Mouse (Mus musculus) forebrain, embryonic 10.5 days (tissue): ENCODE results near the gene Fbxw2. TPM values are rescaled to one million over a fixed set of nuclear protein-coding genes. Genes with fewer than 3 reads are reported as not detected.

Experiments used
- DNase-seq: peaks from one replicate; pipeline ENCODE4 v3.0.0-alpha.2; 2017; ENCODE audit warnings: low spot score; ENCODE audit errors: extremely low spot score
- H3K27ac ChIP-seq: fragments of 300-500 bp; sonication (generic); 2 replicates; pipeline ENCODE4 v1.5.1; 2016; ENCODE audit warnings: mild to moderate bottlenecking
- H3K27me3 ChIP-seq: fragments of 300-500 bp; sonication (generic); 2 replicates; pipeline ENCODE4 v1.6.1; 2016; ENCODE audit warnings: mild to moderate bottlenecking; ENCODE audit not compliant: poor library complexity, severe bottlenecking
- H3K36me3 ChIP-seq: fragments of 300-500 bp; sonication (generic); replicated peaks from 2 replicates; pipeline ENCODE4 v1.6.1; 2016; ENCODE audit warnings: mild to moderate bottlenecking, moderate library complexity
- H3K4me1 ChIP-seq: fragments of 300-500 bp; sonication (generic); 2 replicates; pipeline ENCODE4 v1.6.1; 2016
- H3K4me3 ChIP-seq: fragments of 300-500 bp; sonication (generic); 2 replicates; pipeline ENCODE4 v1.5.1; 2016; ENCODE audit warnings: mild to moderate bottlenecking, moderate library complexity
- H3K9me3 ChIP-seq: fragments of 300-500 bp; sonication (generic); 2 replicates; pipeline ENCODE4 v1.6.1; 2016; ENCODE audit warnings: mild to moderate bottlenecking, moderate library complexity
- WGBS: fragments of 180-500 bp; shearing (Covaris S2); methylation state at CpG from one replicate; pipeline ENCODE4 v1.1.7; 2016; 5-methylcytosine and 5-hydroxymethylcytosine counted together
- polyA plus RNA-seq: library from polyadenylated mRNA; unstranded; fragments of >200 nt; fragmentation: Nextera tagmentation; extraction: Ambion mirVana; gene quantifications from 2 replicates; pipeline ENCODE4 v1.2.1, GENCODE M21; 2016

The Fbxw2 gene
- polyA plus RNA-seq, 1 experiment from 2014 or later: 80.9 TPM

GRCm38 (mm10) chr2:34783064-34784020 lies 42.8 kb downstream of the Fbxw2 start:
- Histone ChIP-seq H3K9me3 (no peaks in the 10 kb centered on the region), H3K36me3 (peaks cover 93% of the 10 kb centered on the region), H3K27ac (no peak overlapping the region), H3K4me1 (no peaks in the 10 kb centered on the region), H3K4me3 (no peak overlapping the region), H3K27me3 (no peaks in the 10 kb centered on the region)
- DNase-seq: no peak
- WGBS: 92% methylated on average over 14 of the region's 14 CpGs

GRCm38 (mm10) chr2:34777237-34777868 lies 48.8 kb downstream of the Fbxw2 start:
- no peaks in the 10 kb centered on the region for H3K9me3 ChIP-seq
- H3K4me1 ChIP-seq: peaks cover 49% of the 10 kb centered on the region
- H3K27ac ChIP-seq: no peak overlapping the region
- peaks cover 97% of the 10 kb centered on the region for H3K36me3 ChIP-seq
- 78% methylated on average over 1 of the region's 1 CpGs for WGBS
- no peak for DNase-seq
- H3K4me3 ChIP-seq: 0 out of 2 replicates have a peak overlapping the region, but pooled peaks have one; percentile 75
- H3K27me3 ChIP-seq: no peaks in the 10 kb centered on the region

- peaks cover 76% of the 10 kb centered on the region for H3K36me3 ChIP-seq
- DNase-seq: no peak
- no peaks in the 10 kb centered on the region for H3K27me3 ChIP-seq
- H3K27ac ChIP-seq: no peak overlapping the region
- peaks cover 56% of the 10 kb centered on the region for H3K4me1 ChIP-seq
- no peaks in the 10 kb centered on the region for H3K9me3 ChIP-seq
- peak overlapping the region; percentile 75 for H3K4me3 ChIP-seq
- WGBS: 92% methylated on average over 6 of the region's 6 CpGs
Measured at GRCm38 (mm10) chr2:34774493-34774892, 51.6 kb downstream of the Fbxw2 start.

GRCm38 (mm10) chr2:34773673-34774072 lies 52.4 kb downstream of the Fbxw2 start:
- no peak overlapping the region for H3K27ac ChIP-seq
- no peak for DNase-seq
- peaks cover 74% of the 10 kb centered on the region for H3K36me3 ChIP-seq
- WGBS: 93% methylated on average over 4 of the region's 4 CpGs
- H3K4me3 ChIP-seq: peak overlapping the region; percentile 75
- H3K27me3 ChIP-seq: no peaks in the 10 kb centered on the region
- H3K9me3 ChIP-seq: no peaks in the 10 kb centered on the region
- H3K4me1 ChIP-seq: peaks cover 56% of the 10 kb centered on the region

- H3K4me1 ChIP-seq: peaks cover 56% of the 10 kb centered on the region
- WGBS: 5% methylated on average over 50 of the region's 50 CpGs
Measured at GRCm38 (mm10) chr2:34772252-34773235, 53.6 kb downstream of the Fbxw2 start.

GRCm38 (mm10) chr2:34771368-34772226 lies 54.5 kb downstream of the Fbxw2 start, which contains the start of gene Hspa5:
Gene Hspa5 (plus strand): TSS chr2:34771970.
- Histone ChIP-seq H3K36me3 (peaks cover 53% of the 10 kb centered on the region), H3K4me1 (peaks cover 46% of the 10 kb centered on the region), H3K27ac (peak within 1 kb of the TSS; percentile 95), H3K4me3 (peak within 1 kb of the TSS; percentile 75), H3K27me3 (no peaks in the 10 kb centered on the region), H3K9me3 (no peaks in the 10 kb centered on the region)
- DNase-seq: peak; percentile 100
- under 1% methylated on average over 60 of the region's 60 CpGs for WGBS

More at GRCm38 (mm10) chr2:34772252-34773235, 53.6 kb downstream of the Fbxw2 start:
- peaks cover 63% of the 10 kb centered on the region for H3K36me3 ChIP-seq
- H3K27ac ChIP-seq: peak overlapping the region; percentile 95
- H3K27me3 ChIP-seq: no peaks in the 10 kb centered on the region
- no peak for DNase-seq
- H3K4me3 ChIP-seq: peak overlapping the region; percentile 75
- H3K9me3 ChIP-seq: no peaks in the 10 kb centered on the region

- peak overlapping the region; percentile 95 for H3K27ac ChIP-seq
- 4% methylated on average over 6 of the region's 6 CpGs for WGBS
- no peak for DNase-seq
Measured at GRCm38 (mm10) chr2:34770951-34771350, 55.2 kb downstream of the Fbxw2 start.

GRCm38 (mm10) chr2:34770049-34770448 lies 56.1 kb downstream of the Fbxw2 start:
- peaks cover 31% of the 10 kb centered on the region for H3K4me1 ChIP-seq
- no peak overlapping the region for H3K27ac ChIP-seq
- H3K4me3 ChIP-seq: peak overlapping the region; percentile 75
- WGBS: 97% methylated on average over 2 of the region's 2 CpGs
- no peak for DNase-seq
- H3K36me3 ChIP-seq: peaks cover 38% of the 10 kb centered on the region
- H3K9me3 ChIP-seq: no peaks in the 10 kb centered on the region
- no peaks in the 10 kb centered on the region for H3K27me3 ChIP-seq

More at GRCm38 (mm10) chr2:34770951-34771350, 55.2 kb downstream of the Fbxw2 start:
- Histone ChIP-seq H3K9me3 (no peaks in the 10 kb centered on the region), H3K36me3 (peaks cover 47% of the 10 kb centered on the region), H3K4me3 (peak overlapping the region; percentile 75), H3K4me1 (peaks cover 40% of the 10 kb centered on the region), H3K27me3 (no peaks in the 10 kb centered on the region)

- DNase-seq: no peak
- H3K36me3 ChIP-seq: peaks cover 7% of the 10 kb centered on the region
- H3K27ac ChIP-seq: no peak overlapping the region
- H3K4me3 ChIP-seq: no peak overlapping the region
- no peaks in the 10 kb centered on the region for H3K27me3 ChIP-seq
- WGBS: 70% methylated on average over 12 of the region's 12 CpGs
- H3K9me3 ChIP-seq: no peaks in the 10 kb centered on the region
- no peaks in the 10 kb centered on the region for H3K4me1 ChIP-seq
Measured at GRCm38 (mm10) chr2:34764801-34765200, 61.3 kb downstream of the Fbxw2 start.

- Histone ChIP-seq H3K9me3 (no peaks in the 10 kb centered on the region), H3K27ac (no peak overlapping the region), H3K4me3 (no peak overlapping the region), H3K27me3 (no peaks in the 10 kb centered on the region), H3K36me3 (no peaks in the 10 kb centered on the region; the same call in 1 of the 2 replicates), H3K4me1 (no peaks in the 10 kb centered on the region)
- DNase-seq: no peak
- 73% methylated on average over 2 of the region's 2 CpGs for WGBS
Measured at GRCm38 (mm10) chr2:34762872-34763271, 63.2 kb downstream of the Fbxw2 start.

GRCm38 (mm10) chr2:34762174-34762573 lies 63.9 kb downstream of the Fbxw2 start:
- no peaks in the 10 kb centered on the region for H3K27me3 ChIP-seq
- DNase-seq: no peak
- H3K27ac ChIP-seq: no peak overlapping the region
- H3K36me3 ChIP-seq: no peaks in the 10 kb centered on the region
- no peaks in the 10 kb centered on the region for H3K4me1 ChIP-seq
- H3K9me3 ChIP-seq: no peaks in the 10 kb centered on the region
- no peak overlapping the region for H3K4me3 ChIP-seq
- WGBS: 95% methylated on average over 2 of the region's 2 CpGs
